Mouse (Mus musculus): ENCODE data around the gene Smarca2. TPM values are rescaled to one million over a fixed set of nuclear protein-coding genes. Genes with fewer than 3 reads are reported as not detected.

Gene Smarca2
- polyA plus RNA-seq, 1 experiment = 2.0 TPM

GRCm38 (mm10) chr19:26569461-26569860 is 35.4 kb upstream of the Smarca2 start:
- Histone ChIP-seq H3K4me2 (ENCODE audit: low read depth) (no peak overlapping the region), H3K4me3 (no peak overlapping the region), H3ac (ENCODE audit: control insufficient read depth, insufficient read length) (no peak overlapping the region), H3K79me2 (ENCODE audit: control insufficient read depth, insufficient read depth) (no peaks in the 10 kb centered on the region), H3K36me3 (ENCODE audit: control insufficient read depth, insufficient read depth) (no peaks in the 10 kb centered on the region), H3K27me3 (ENCODE audit: control insufficient read depth, insufficient read depth, insufficient read length) (no peaks in the 10 kb centered on the region)
- TF ChIP-seq POLR2AphosphoS2 (IDR thresholded peaks at IDR 0.05; ENCODE audit: insufficient read length, low read depth) (no peak), REST (IDR thresholded peaks at IDR 0.05; ENCODE audit: insufficient read depth, insufficient read length) (no peak), MYOD1 (IDR thresholded peaks at IDR 0.05; ENCODE audit: control insufficient read depth in 1 of 3, insufficient read length in 2 of 3, low read depth in 2 of 3) (no peak), POLR2A (IDR thresholded peaks at IDR 0.05; ENCODE audit: insufficient read length, low read depth) (no peak), TCF3 (IDR thresholded peaks at IDR 0.05; ENCODE audit: insufficient read length, low read depth) (no peak), SRF (IDR thresholded peaks at IDR 0.05; ENCODE audit: control insufficient read depth, insufficient read length, low read depth) (no peak), TCF12 (IDR thresholded peaks at IDR 0.05; ENCODE audit: insufficient read depth, poor library complexity, severe bottlenecking) (no peak)

- Histone ChIP-seq H3K4me3 (no peak overlapping the region), H3K36me3 (ENCODE audit: control insufficient read depth, insufficient read depth) (no peaks in the 10 kb centered on the region), H3K27me3 (ENCODE audit: control insufficient read depth, insufficient read depth, insufficient read length) (no peaks in the 10 kb centered on the region), H3K79me2 (ENCODE audit: control insufficient read depth, insufficient read depth) (no peaks in the 10 kb centered on the region), H3K4me2 (ENCODE audit: low read depth) (no peak overlapping the region), H3ac (ENCODE audit: control insufficient read depth, insufficient read length) (no peak overlapping the region)
- no peak for TF ChIP-seq MAX (IDR thresholded peaks at IDR 0.05; ENCODE audit: low read depth)
- TF ChIP-seq REST (IDR thresholded peaks at IDR 0.05; ENCODE audit: insufficient read depth, insufficient read length) = no peak
- no peak for TF ChIP-seq TCF12 (IDR thresholded peaks at IDR 0.05; ENCODE audit: insufficient read depth, poor library complexity, severe bottlenecking)
- no peak for TF ChIP-seq CEBPB (IDR thresholded peaks at IDR 0.05; ENCODE audit: insufficient read depth, poor library complexity, severe bottlenecking)
- TF ChIP-seq SRF (IDR thresholded peaks at IDR 0.05; ENCODE audit: control insufficient read depth, insufficient read length, low read depth) = no peak
- TF ChIP-seq USF1 (IDR thresholded peaks at IDR 0.05; ENCODE audit: low read depth) = no peak
- no peak for TF ChIP-seq TCF3 (IDR thresholded peaks at IDR 0.05; ENCODE audit: insufficient read length, low read depth)
- TF ChIP-seq E2F4 (IDR thresholded peaks at IDR 0.05; ENCODE audit: insufficient read depth) = no peak
- TF ChIP-seq MYOD1 (IDR thresholded peaks at IDR 0.05; ENCODE audit: control insufficient read depth in 1 of 3, insufficient read length in 2 of 3, low read depth in 2 of 3) = no peak
- no peak for TF ChIP-seq POLR2AphosphoS2 (IDR thresholded peaks at IDR 0.05; ENCODE audit: insufficient read length, low read depth)
- TF ChIP-seq MYOG (IDR thresholded peaks at IDR 0.05; ENCODE audit: control insufficient read depth in 1 of 3, insufficient read depth in 1 of 3, insufficient read length in 2 of 3, low read depth in 2 of 3) = no peak
Measured at GRCm38 (mm10) chr19:26579645-26580044, 25.2 kb upstream of the Smarca2 start.

- Histone ChIP-seq H3K36me3 (ENCODE audit: control insufficient read depth, insufficient read depth) (no peaks in the 10 kb centered on the region), H3K4me3 (no peak overlapping the region), H3K4me2 (ENCODE audit: low read depth) (no peak overlapping the region), H3K79me2 (ENCODE audit: control insufficient read depth, insufficient read depth) (no peaks in the 10 kb centered on the region), H3ac (ENCODE audit: control insufficient read depth, insufficient read length) (no peak overlapping the region), H3K27me3 (ENCODE audit: control insufficient read depth, insufficient read depth, insufficient read length) (no peaks in the 10 kb centered on the region)
- no peak for TF ChIP-seq MYOD1 (IDR thresholded peaks at IDR 0.05; ENCODE audit: control insufficient read depth in 1 of 3, insufficient read length in 2 of 3, low read depth in 2 of 3)
- no peak for TF ChIP-seq POLR2AphosphoS2 (IDR thresholded peaks at IDR 0.05; ENCODE audit: insufficient read length, low read depth)
- TF ChIP-seq MYOG (IDR thresholded peaks at IDR 0.05; ENCODE audit: control insufficient read depth in 1 of 3, insufficient read depth in 1 of 3, insufficient read length in 2 of 3, low read depth in 2 of 3) = no peak
- no peak for TF ChIP-seq REST (IDR thresholded peaks at IDR 0.05; ENCODE audit: insufficient read depth, insufficient read length)
- no peak for TF ChIP-seq TCF3 (IDR thresholded peaks at IDR 0.05; ENCODE audit: insufficient read length, low read depth)
- TF ChIP-seq POLR2A (IDR thresholded peaks at IDR 0.05; ENCODE audit: insufficient read length, low read depth) = no peak
- TF ChIP-seq USF1 (IDR thresholded peaks at IDR 0.05; ENCODE audit: low read depth) = no peak
Measured at GRCm38 (mm10) chr19:26580061-26580460, 24.8 kb upstream of the Smarca2 start.

GRCm38 (mm10) chr19:26594661-26595060 is 10.2 kb upstream of the Smarca2 start:
- no peak for TF ChIP-seq TCF12 (IDR thresholded peaks at IDR 0.05; ENCODE audit: insufficient read depth, poor library complexity, severe bottlenecking)
- TF ChIP-seq E2F4 (IDR thresholded peaks at IDR 0.05; ENCODE audit: insufficient read depth) = no peak
- no peak for TF ChIP-seq POLR2A (IDR thresholded peaks at IDR 0.05; ENCODE audit: insufficient read length, low read depth)
- no peak for TF ChIP-seq TCF3 (IDR thresholded peaks at IDR 0.05; ENCODE audit: insufficient read length, low read depth)
- TF ChIP-seq POLR2AphosphoS2 (IDR thresholded peaks at IDR 0.05; ENCODE audit: insufficient read length, low read depth) = no peak
- no peak for TF ChIP-seq USF1 (IDR thresholded peaks at IDR 0.05; ENCODE audit: low read depth)
- TF ChIP-seq MYOD1 (IDR thresholded peaks at IDR 0.05; ENCODE audit: control insufficient read depth in 1 of 3, insufficient read length in 2 of 3, low read depth in 2 of 3) = no peak
- TF ChIP-seq MYOG (IDR thresholded peaks at IDR 0.05; ENCODE audit: control insufficient read depth in 1 of 3, insufficient read depth in 1 of 3, insufficient read length in 2 of 3, low read depth in 2 of 3) = no peak
- no peak for TF ChIP-seq REST (IDR thresholded peaks at IDR 0.05; ENCODE audit: insufficient read depth, insufficient read length)
- TF ChIP-seq MAX (IDR thresholded peaks at IDR 0.05; ENCODE audit: low read depth) = no peak
- TF ChIP-seq SRF (IDR thresholded peaks at IDR 0.05; ENCODE audit: control insufficient read depth, insufficient read length, low read depth) = no peak
- no peak for TF ChIP-seq CEBPB (IDR thresholded peaks at IDR 0.05; ENCODE audit: insufficient read depth, poor library complexity, severe bottlenecking)
- Histone ChIP-seq H3ac (ENCODE audit: control insufficient read depth, insufficient read length) (no peak overlapping the region), H3K27me3 (ENCODE audit: control insufficient read depth, insufficient read depth, insufficient read length) (no peaks in the 10 kb centered on the region), H3K79me2 (ENCODE audit: control insufficient read depth, insufficient read depth) (no peaks in the 10 kb centered on the region), H3K4me2 (ENCODE audit: low read depth) (no peak overlapping the region), H3K4me3 (no peak overlapping the region), H3K36me3 (ENCODE audit: control insufficient read depth, insufficient read depth) (no peaks in the 10 kb centered on the region)

GRCm38 (mm10) chr19:26601459-26601858 is 3.4 kb upstream of the Smarca2 start:
- no peak overlapping the region for H3K4me2 ChIP-seq (ENCODE audit: low read depth)
- no peak overlapping the region for H3K4me3 ChIP-seq
- no peak for TF ChIP-seq TCF3 (IDR thresholded peaks at IDR 0.05; ENCODE audit: insufficient read length, low read depth)
- TF ChIP-seq REST (IDR thresholded peaks at IDR 0.05; ENCODE audit: insufficient read depth, insufficient read length) = no peak
- TF ChIP-seq MAX (IDR thresholded peaks at IDR 0.05; ENCODE audit: low read depth) = no peak
- no peak for TF ChIP-seq CEBPB (IDR thresholded peaks at IDR 0.05; ENCODE audit: insufficient read depth, poor library complexity, severe bottlenecking)
- TF ChIP-seq E2F4 (IDR thresholded peaks at IDR 0.05; ENCODE audit: insufficient read depth) = no peak
- no peak for TF ChIP-seq TCF12 (IDR thresholded peaks at IDR 0.05; ENCODE audit: insufficient read depth, poor library complexity, severe bottlenecking)
- no peak for TF ChIP-seq USF1 (IDR thresholded peaks at IDR 0.05; ENCODE audit: low read depth)
- TF ChIP-seq POLR2AphosphoS2 (IDR thresholded peaks at IDR 0.05; ENCODE audit: insufficient read length, low read depth) = no peak
- TF ChIP-seq MYOG (IDR thresholded peaks at IDR 0.05; ENCODE audit: control insufficient read depth in 1 of 3, insufficient read depth in 1 of 3, insufficient read length in 2 of 3, low read depth in 2 of 3) = no peak
- TF ChIP-seq POLR2A (IDR thresholded peaks at IDR 0.05; ENCODE audit: insufficient read length, low read depth) = no peak
- no peak for TF ChIP-seq SRF (IDR thresholded peaks at IDR 0.05; ENCODE audit: control insufficient read depth, insufficient read length, low read depth)
- no peak for TF ChIP-seq MYOD1 (IDR thresholded peaks at IDR 0.05; ENCODE audit: control insufficient read depth in 1 of 3, insufficient read length in 2 of 3, low read depth in 2 of 3)
- H3K27me3 ChIP-seq (ENCODE audit: control insufficient read depth, insufficient read depth, insufficient read length) = peaks cover 12% of the 10 kb centered on the region
- no peak overlapping the region for H3ac ChIP-seq (ENCODE audit: control insufficient read depth, insufficient read length)
- H3K79me2 ChIP-seq (ENCODE audit: control insufficient read depth, insufficient read depth) = no peaks in the 10 kb centered on the region
- H3K36me3 ChIP-seq (ENCODE audit: control insufficient read depth, insufficient read depth) = no peaks in the 10 kb centered on the region

All from myocyte (in vitro differentiated cells).